Mouse (Mus musculus) intestine, postnatal 0 days (tissue): Measurements from ENCODE around the gene Nup54. TPM values are rescaled to one million over a fixed set of nuclear protein-coding genes. Genes with fewer than 3 reads are reported as not detected.

Source experiments
- ATAC-seq: fragments of 200-750 bp; cut with Nextera tagmentation; 2 replicates; pipeline ENCODE4 v1.8.0; 2017; ENCODE audit warnings: mild to moderate bottlenecking, moderate TSS enrichment, moderate library complexity
- H3K27ac ChIP-seq: fragments of 300-500 bp; sonication (generic); 2 replicates; pipeline ENCODE4 v1.5.1; 2014; ENCODE audit warnings: mild to moderate bottlenecking, low read depth, low read length, moderate library complexity
- H3K27me3 ChIP-seq: fragments of 300-500 bp; sonication (generic); replicated peaks from 2 replicates; pipeline ENCODE4 v1.6.1; 2014; ENCODE audit warnings: low read length, mixed read lengths; ENCODE audit not compliant: control insufficient read depth, insufficient read depth
- H3K36me3 ChIP-seq: fragments of 300-500 bp; sonication (generic); 2 replicates; pipeline ENCODE4 v1.6.1; 2014; ENCODE audit warnings: mild to moderate bottlenecking, moderate library complexity; ENCODE audit not compliant: control insufficient read depth, insufficient read depth
- H3K4me1 ChIP-seq: fragments of 300-500 bp; sonication (generic); replicated peaks from 2 replicates; pipeline ENCODE4 v1.6.1; 2014; ENCODE audit warnings: antibody characterized with exemption, low read length, mixed read lengths; ENCODE audit not compliant: control insufficient read depth, insufficient read depth
- H3K4me2 ChIP-seq: fragments of 300-500 bp; sonication (generic); replicated peaks from 2 replicates; pipeline ENCODE4 v1.6.1; 2014; ENCODE audit warnings: low read depth, mild to moderate bottlenecking, moderate library complexity
- H3K4me3 ChIP-seq: fragments of 300-500 bp; sonication (generic); 2 replicates; pipeline ENCODE4 v1.5.1; 2014; ENCODE audit warnings: low read depth, low read length
- H3K9ac ChIP-seq: fragments of 300-500 bp; sonication (generic); 2 replicates; pipeline ENCODE4 v1.6.1; 2014; ENCODE audit warnings: mild to moderate bottlenecking, low read depth, low read length
- H3K9me3 ChIP-seq: fragments of 300-500 bp; sonication (generic); 2 replicates; pipeline ENCODE4 v1.6.1; 2016; ENCODE audit warnings: mixed run types; ENCODE audit not compliant: control insufficient read depth
- CTCF ChIP-seq: sonication (generic); IDR thresholded peaks from 2 replicates; pipeline ENCODE4 v1.5.1; 2016; ENCODE audit warnings: low read depth, mild to moderate bottlenecking, control low read depth, antibody characterized with exemption, moderate library complexity
- WGBS: fragments of 180-500 bp; shearing (Covaris S2); extraction: QIAGEN DNeasy Blood & Tissue Kit; methylation state at CpG from one replicate; pipeline ENCODE4 v1.1.7; 2014; 5-methylcytosine and 5-hydroxymethylcytosine counted together
- polyA plus RNA-seq: library from polyadenylated mRNA; unstranded; fragments of >200 nt; fragmentation: Nextera tagmentation; extraction: Ambion mirVana; gene quantifications from 2 replicates; pipeline ENCODE4 v1.2.1, GENCODE M21; 2015

The Nup54 gene
- 16.4 and 18.4 TPM in 2 replicates for polyA plus RNA-seq

DNA sequence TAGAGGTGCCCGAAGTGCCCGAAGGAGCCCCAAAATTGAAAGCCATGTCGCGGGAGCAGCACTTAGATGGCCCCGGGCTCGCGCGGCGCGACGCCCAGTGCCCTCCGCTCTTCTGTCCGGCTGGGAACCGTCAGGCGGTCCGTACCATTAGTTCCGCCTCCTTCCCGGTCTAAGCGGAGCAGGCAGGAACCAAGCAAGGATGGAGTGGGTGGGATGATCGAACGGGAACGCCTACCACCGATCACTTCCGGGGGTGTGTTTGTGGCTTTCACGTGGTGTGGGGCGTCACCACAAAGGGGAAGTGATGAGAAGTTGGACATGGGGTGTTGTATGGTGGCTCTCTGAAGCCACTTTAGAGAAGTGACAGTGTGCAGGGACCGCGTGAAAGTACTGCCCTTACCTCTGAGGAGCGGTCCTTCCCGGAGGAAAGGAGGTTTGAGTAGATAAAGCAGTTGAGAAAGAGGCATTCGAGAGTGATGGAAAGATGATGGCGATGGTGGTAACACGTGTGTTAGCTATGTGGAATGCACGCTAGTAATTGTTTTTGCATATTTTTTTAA, at the start of gene Nup54:
Gene Nup54, minus strand, starts transcription at position 195 of the 560 bp plus-strand sequence.
- Histone ChIP-seq H3K4me1 (no peaks in the 10 kb centered on the region), H3K9me3 (no peaks in the 10 kb centered on the region), H3K4me2 (peak within 1 kb of the TSS; percentile 87), H3K36me3 (no peaks in the 10 kb centered on the region), H3K27me3 (no peaks in the 10 kb centered on the region), H3K27ac (peak within 1 kb of the TSS; percentile 79), H3K9ac (peak within 1 kb of the TSS; percentile 89), H3K4me3 (peak within 1 kb of the TSS; percentile 99)
- under 1% methylated on average over 34 of the region's 34 CpGs for WGBS
- ATAC-seq = peak; percentile 99
- TF ChIP-seq CTCF = no peak

- Histone ChIP-seq H3K4me2 (no peak overlapping the region), H3K27ac (no peak overlapping the region), H3K9me3 (no peaks in the 10 kb centered on the region), H3K27me3 (no peaks in the 10 kb centered on the region), H3K36me3 (peaks cover 13% of the 10 kb centered on the region), H3K4me1 (no peaks in the 10 kb centered on the region), H3K4me3 (no peak overlapping the region), H3K9ac (no peak overlapping the region)
- TF ChIP-seq CTCF = no peak
- WGBS = 63% methylated on average over 5 of the region's 5 CpGs
- ATAC-seq = no peak
Observed at GRCm38 (mm10) chr5:92472863-92473262, 37.8 kb upstream of the Nup54 start.

DNA sequence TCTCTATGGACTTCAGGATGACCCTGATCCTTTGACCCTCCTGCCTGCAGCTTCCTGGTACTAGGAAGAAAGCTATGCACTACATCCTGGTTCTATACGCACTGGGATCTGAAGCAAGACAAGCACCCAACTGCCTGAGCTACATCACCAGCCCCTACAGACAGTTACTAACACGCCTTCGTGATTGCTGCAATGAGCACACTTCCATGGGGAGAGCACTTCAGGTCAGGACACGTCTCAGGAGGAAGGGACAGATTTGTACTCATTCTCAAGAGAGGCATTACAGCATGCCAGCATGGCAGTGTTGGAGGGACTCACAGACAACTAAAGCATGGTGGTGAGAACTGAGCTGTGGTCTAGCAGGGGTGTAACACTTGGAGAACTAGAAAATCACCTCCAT, 36.5 kb upstream of the Nup54 start:
- Histone ChIP-seq H3K27me3 (no peaks in the 10 kb centered on the region), H3K36me3 (peaks cover 13% of the 10 kb centered on the region), H3K4me1 (no peaks in the 10 kb centered on the region), H3K27ac (no peak overlapping the region), H3K9ac (no peak overlapping the region), H3K9me3 (no peaks in the 10 kb centered on the region), H3K4me2 (no peak overlapping the region), H3K4me3 (no peak overlapping the region)
- TF ChIP-seq CTCF = no peak
- WGBS = 88% methylated on average over 4 of the region's 4 CpGs
- no peak for ATAC-seq

GRCm38 (mm10) chr5:92469201-92470130, 34.4 kb upstream of the Nup54 start:
- H3K36me3 ChIP-seq = peaks cover 7% of the 10 kb centered on the region; the same call in 1 of the 2 replicates
- H3K4me3 ChIP-seq = no peak overlapping the region
- no peak for TF ChIP-seq CTCF
- H3K27me3 ChIP-seq = no peaks in the 10 kb centered on the region
- H3K9ac ChIP-seq = no peak overlapping the region
- ATAC-seq = no peak
- no peak overlapping the region for H3K27ac ChIP-seq
- H3K9me3 ChIP-seq = no peaks in the 10 kb centered on the region
- no peak overlapping the region for H3K4me2 ChIP-seq
- 84% methylated on average over 18 of the region's 18 CpGs for WGBS
- no peaks in the 10 kb centered on the region for H3K4me1 ChIP-seq

DNA sequence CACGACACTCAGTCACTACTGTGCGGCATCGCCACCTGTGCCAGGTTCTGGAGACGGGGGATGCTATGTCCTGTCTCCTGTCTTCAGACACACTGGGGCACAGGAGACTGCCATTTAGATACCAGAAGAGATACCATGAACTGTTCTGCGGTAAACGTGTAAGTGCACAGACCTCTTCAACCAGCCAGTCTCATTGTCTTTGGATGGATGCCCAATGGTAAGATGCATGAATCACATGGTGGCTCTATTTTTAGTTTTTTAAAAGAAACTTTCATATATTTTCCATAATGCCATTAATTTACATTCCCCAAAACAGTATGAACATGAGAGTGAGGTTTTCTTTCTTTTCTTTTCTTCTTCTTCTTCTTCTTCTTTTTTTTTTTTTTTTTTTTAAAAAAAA, 33.2 kb upstream of the Nup54 start:
- TF ChIP-seq CTCF = no peak
- no peaks in the 10 kb centered on the region for H3K4me1 ChIP-seq
- WGBS = 89% methylated on average over 6 of the region's 6 CpGs
- no peak overlapping the region for H3K4me3 ChIP-seq
- H3K9me3 ChIP-seq = no peaks in the 10 kb centered on the region
- no peak for ATAC-seq
- no peak overlapping the region for H3K4me2 ChIP-seq
- peaks cover 7% of the 10 kb centered on the region; the same call in 1 of the 2 replicates for H3K36me3 ChIP-seq
- H3K27me3 ChIP-seq = no peaks in the 10 kb centered on the region
- no peak overlapping the region for H3K27ac ChIP-seq
- H3K9ac ChIP-seq = no peak overlapping the region

DNA sequence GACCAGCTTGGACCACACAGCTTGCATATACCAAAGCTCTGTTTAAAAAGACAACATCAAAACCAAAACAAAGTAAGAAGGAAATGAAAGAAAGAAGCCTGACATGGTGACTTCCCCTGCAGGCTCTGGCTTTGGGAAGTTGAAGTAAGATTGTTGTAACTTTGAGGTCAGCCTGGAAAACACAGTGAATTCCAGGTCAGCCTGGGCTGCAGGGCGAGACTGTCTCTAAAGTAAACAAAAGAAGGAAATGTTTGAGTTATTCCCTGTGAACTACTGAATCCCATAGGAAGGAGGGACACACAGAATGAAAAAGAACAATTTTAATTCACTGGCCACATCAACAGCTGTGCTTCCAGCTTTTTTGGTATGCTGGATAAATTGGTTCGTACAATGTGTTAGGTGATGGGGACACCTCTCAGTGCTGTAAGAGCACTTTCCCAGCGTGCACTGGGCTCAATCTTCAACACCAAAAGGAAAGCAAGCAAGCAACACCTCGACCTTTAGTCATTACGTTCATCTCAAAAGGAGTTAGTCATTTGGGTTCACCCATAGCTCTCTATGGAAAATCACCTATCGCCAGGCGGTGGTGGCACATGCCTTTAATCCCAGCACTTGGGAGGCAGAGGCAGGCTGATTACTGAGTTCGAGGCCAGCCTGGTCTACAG, 32.2 kb upstream of the Nup54 start:
- H3K4me3 ChIP-seq = no peak overlapping the region
- H3K9me3 ChIP-seq = no peaks in the 10 kb centered on the region
- no peak for TF ChIP-seq CTCF
- no peaks in the 10 kb centered on the region for H3K27me3 ChIP-seq
- no peak overlapping the region for H3K27ac ChIP-seq
- H3K36me3 ChIP-seq = no peaks in the 10 kb centered on the region; the same call in 1 of the 2 replicates
- no peak for ATAC-seq
- WGBS = 60% methylated on average over 8 of the region's 8 CpGs
- no peak overlapping the region for H3K9ac ChIP-seq
- H3K4me2 ChIP-seq = no peak overlapping the region
- no peaks in the 10 kb centered on the region for H3K4me1 ChIP-seq
